Mouse (Mus musculus): Measurements from ENCODE around the gene Vsnl1.

- TF ChIP-seq POLR2A (IDR thresholded peaks at IDR 0.05; ENCODE audit: low read depth, low read length) (no peak), CTCF (IDR thresholded peaks at IDR 0.05; ENCODE audit: borderline replicate concordance, insufficient read depth, low read length) (no peak)
Observed at GRCm38 (mm10) chr12:11279886-11280285, 156.5 kb downstream of the Vsnl1 start.

Data from embryonic fibroblast, embryonic 13.5 days (primary cell).